Mouse (Mus musculus) T-helper 2 cell (primary cell): ENCODE data around the gene Fam214a.

Experiments
- in situ Hi-C: fragments of 300-600 bp; cut with MboI, MseI; formaldehyde crosslinking; loops from one replicate; pipeline ENCODE4 v1.15.1; 2025; ENCODE audit warnings: high pct_unique_total_duplicates

Fam214a gene

GRCm38 (mm10) chr9:74952756-74953247 is at the start of gene Fam214a:
Gene Fam214a, plus strand, starts transcription at chr9:74952884.
- in situ Hi-C loops, result loop anchor here (10.0 kb wide), 1 partner anchor 1828 kb away; no protein-coding TSS in a partner anchor

- in situ Hi-C loops, result loop anchor here (10.0 kb wide), 2 partner anchors 120 to 400 kb away; partner anchors contain the start of gene Gnb5
Observed at GRCm38 (mm10) chr9:74904866-74905508, 47.7 kb upstream of the Fam214a start.

GRCm38 (mm10) chr9:74906951-74907350 is 45.7 kb upstream of the Fam214a start:
- in situ Hi-C loops, result loop anchor here (10.0 kb wide), 2 partner anchors 118 to 398 kb away; partner anchors contain the start of gene Gnb5

- in situ Hi-C loops, result loop anchor here (10.0 kb wide), 2 partner anchors 116 to 396 kb away; partner anchors contain the start of gene Gnb5
Observed at GRCm38 (mm10) chr9:74909245-74909644, 43.4 kb upstream of the Fam214a start.

- in situ Hi-C loops, result no loop called here
Observed at GRCm38 (mm10) chr9:74910226-74910759, 42.4 kb upstream of the Fam214a start.

- in situ Hi-C loops, result no loop called here
Observed at GRCm38 (mm10) chr9:74911430-74911829, 41.3 kb upstream of the Fam214a start.

GRCm38 (mm10) chr9:74911919-74912318 is 40.8 kb upstream of the Fam214a start:
- in situ Hi-C loops, result no loop called here

GRCm38 (mm10) chr9:74912619-74913376 is 39.9 kb upstream of the Fam214a start:
- in situ Hi-C loops, result no loop called here

- in situ Hi-C loops, result no loop called here
Observed at GRCm38 (mm10) chr9:74915611-74916010, 37.1 kb upstream of the Fam214a start.

GRCm38 (mm10) chr9:74920450-74920849 is 32.2 kb upstream of the Fam214a start:
- in situ Hi-C loops, result no loop called here

GRCm38 (mm10) chr9:74921422-74921821 is 31.3 kb upstream of the Fam214a start:
- in situ Hi-C loops, result no loop called here

- in situ Hi-C loops, result no loop called here
Observed at GRCm38 (mm10) chr9:74922884-74923283, 29.8 kb upstream of the Fam214a start.

GRCm38 (mm10) chr9:74923291-74923977 is 29.2 kb upstream of the Fam214a start:
- in situ Hi-C loops, result no loop called here

GRCm38 (mm10) chr9:74925220-74925769 is 27.4 kb upstream of the Fam214a start:
- in situ Hi-C loops, result no loop called here

GRCm38 (mm10) chr9:74929981-74930423 is 22.7 kb upstream of the Fam214a start:
- in situ Hi-C loops, result loop anchor here (10.0 kb wide), 1 partner anchor 1625 kb away; no protein-coding TSS in a partner anchor

GRCm38 (mm10) chr9:74930653-74931052 is 22.0 kb upstream of the Fam214a start:
- in situ Hi-C loops, result loop anchor here (10.0 kb wide), 1 partner anchor 1624 kb away; no protein-coding TSS in a partner anchor

- in situ Hi-C loops, result loop anchor here (10.0 kb wide), 1 partner anchor 1620 kb away; no protein-coding TSS in a partner anchor
Observed at GRCm38 (mm10) chr9:74935289-74935688, 17.4 kb upstream of the Fam214a start.

- in situ Hi-C loops, result loop anchor here (10.0 kb wide), 1 partner anchor 1617 kb away; no protein-coding TSS in a partner anchor
Observed at GRCm38 (mm10) chr9:74937761-74938160, 14.9 kb upstream of the Fam214a start.

GRCm38 (mm10) chr9:74938670-74939534 is 13.8 kb upstream of the Fam214a start:
- in situ Hi-C loops, result loop anchor here (10.0 kb wide), 1 partner anchor 1616 kb away; no protein-coding TSS in a partner anchor
